In genomic region chr7:99407598-99407997, GRCm38 (mm10) we compare ENCODE assay signal across 1 mouse cellular context.
A peak's percentile ranks its signal among the peaks of the same experiment; 100 is the strongest.
TF ChIP-seq lines count a peak whose summit lies in the region.

No protein-coding gene starts in this region.

TF ChIP-seq in CH12.LX, 34 proteins besides CTCF, POLR2A, EP300 and RAD21 (continued from another document):
- no peak; the same call in 1 of the 2 replicates for TF ChIP-seq MAX (IDR thresholded peaks at IDR 0.05; ENCODE audit: low read length)
- peak; percentile 46 for TF ChIP-seq ZMIZ1 (IDR thresholded peaks at IDR 0.05; ENCODE audit: low read depth, low read length)
- no peak for TF ChIP-seq RCOR1 (conservative IDR thresholded peaks at IDR 0.05; ENCODE audit: low read depth, low read length)
- TF ChIP-seq BHLHE40 (IDR thresholded peaks at IDR 0.05; ENCODE audit: low read depth, low read length), result 0 out of 2 replicates have a peak, but pooled peaks have one; percentile 3
- peak; percentile 56; the same call in 1 of the 2 replicates for TF ChIP-seq TCF12 (IDR thresholded peaks at IDR 0.05; ENCODE audit: low read depth, low read length)
- TF ChIP-seq ELF1 (IDR thresholded peaks at IDR 0.05; ENCODE audit: low read depth, low read length), result peak; percentile 89
- no peak for TF ChIP-seq ZC3H11A (IDR thresholded peaks at IDR 0.05; ENCODE audit: low read depth, low read length)
- peak; percentile 37; the same call in 1 of the 2 replicates for TF ChIP-seq ETS1 (conservative IDR thresholded peaks at IDR 0.05; ENCODE audit: low read depth, low read length)
